ENCODE assay signal across 28 mouse cellular contexts in genomic region chr14:73033290-73033689, GRCm38 (mm10). TPM values are rescaled to one million over a fixed set of nuclear protein-coding genes. Genes with fewer than 3 reads are reported as not detected.
DNase-seq lines count a peak whose midpoint lies in the region; ATAC-seq and TF ChIP-seq lines count a peak whose summit lies in the region.
"Had no signal": no experiment of that assay in that cellular context is flagged by ENCODE, and none has a peak within 500 bp of the region (broad histone marks: within the 10 kb centered on the region; RNA-seq: fewer than 3 reads in every experiment).

No protein-coding gene starts in this region.

- no peak overlapping the region for H3K4me3 ChIP-seq in lung, postnatal 0 days (ENCODE audit: low read depth, low read length)
- H3K4me3 ChIP-seq in lung, adult 2 months (replicated peaks; ENCODE audit: extremely low read depth, low read depth, low read length): no peak overlapping the region
- no peak overlapping the region for H3K4me3 ChIP-seq in MEL (ENCODE audit: control insufficient read depth in 1 of 2, insufficient read depth in 1 of 2, low read depth in 2 of 2, low read length in 2 of 2)
- H3K4me3 ChIP-seq: embryonic facial prominence, embryonic 10.5 days; hindbrain, embryonic 12.5 days; stomach, embryonic 15.5 days had no signal

- no peak for TF ChIP-seq RAD21 in MEL (IDR thresholded peaks at IDR 0.05; ENCODE audit: low read depth, low read length)

- no peak for TF ChIP-seq EP300 in lung, postnatal 0 days (IDR thresholded peaks at IDR 0.05)
- TF ChIP-seq EP300 in MEL (IDR thresholded peaks at IDR 0.05; ENCODE audit: low read depth in 1 of 2, low read length in 2 of 2): no peak

- H3K4me1 ChIP-seq in lung, postnatal 0 days (ENCODE audit: insufficient read depth, low read depth, low read length): no peaks in the 10 kb centered on the region
- H3K4me1 ChIP-seq in lung, adult 2 months (ENCODE audit: control insufficient read depth, insufficient read depth, low read length): no peaks in the 10 kb centered on the region
- no peaks in the 10 kb centered on the region for H3K4me1 ChIP-seq in MEL (ENCODE audit: control insufficient read depth in 1 of 2, insufficient read depth in 2 of 2, low read length in 2 of 2)
- H3K4me1 ChIP-seq: embryonic facial prominence, embryonic 10.5 days; hindbrain, embryonic 12.5 days; stomach, embryonic 15.5 days had no signal

- TF ChIP-seq CTCF in lung, postnatal 0 days (IDR thresholded peaks at IDR 0.05): peak; percentile 24
- no peak for TF ChIP-seq CTCF in lung, adult 2 months (IDR thresholded peaks at IDR 0.05; ENCODE audit: insufficient read depth, low read length)
- peak in 1 of 3 experiments; percentile 35; a peak in 2 of 6 replicates for TF ChIP-seq CTCF in MEL (IDR thresholded peaks at IDR 0.05 in 2 of 3, conservative IDR thresholded peaks at IDR 0.05 in 1 of 3; ENCODE audit: control insufficient read depth in 1 of 3, insufficient read depth in 1 of 3, low read depth in 2 of 3, low read length in 3 of 3, poor library complexity in 1 of 3, severe bottlenecking in 1 of 3)

- no peaks in the 10 kb centered on the region for H3K36me3 ChIP-seq in lung, postnatal 0 days (ENCODE audit: insufficient read depth, low read length)
- no peaks in the 10 kb centered on the region for H3K36me3 ChIP-seq in MEL (ENCODE audit: control insufficient read depth in 1 of 2, insufficient read depth in 2 of 2, low read length in 2 of 2)
- H3K36me3 ChIP-seq: embryonic facial prominence, embryonic 10.5 days; hindbrain, embryonic 12.5 days; stomach, embryonic 15.5 days had no signal

- H3K27me3 ChIP-seq in lung, postnatal 0 days (replicated peaks; ENCODE audit: insufficient read depth, low read length): no peaks in the 10 kb centered on the region
- no peaks in the 10 kb centered on the region; a peak in 2 of 4 replicates for H3K27me3 ChIP-seq in MEL (ENCODE audit: control insufficient read depth in 1 of 2, insufficient read depth in 2 of 2, low read length in 2 of 2)
- H3K27me3 ChIP-seq: hindbrain, embryonic 12.5 days; stomach, embryonic 15.5 days had no signal

- no peaks in the 10 kb centered on the region for H3K9me3 ChIP-seq in lung, postnatal 0 days (ENCODE audit: low read length)
- H3K9me3 ChIP-seq in MEL (replicated peaks; ENCODE audit: insufficient read depth, low read length): no peaks in the 10 kb centered on the region
- H3K9me3 ChIP-seq: embryonic facial prominence, embryonic 10.5 days; hindbrain, embryonic 12.5 days; stomach, embryonic 15.5 days had no signal

- H3K79me2 ChIP-seq in MEL (ENCODE audit: control insufficient read depth, insufficient read depth, low read length, poor library complexity): no peaks in the 10 kb centered on the region

- 44% methylated on average over 3 of the region's 3 CpGs for WGBS in lung, postnatal 0 days
- 46% methylated on average over 3 of the region's 3 CpGs for WGBS in lung, adult 2 months

- H3K27ac ChIP-seq in lung, postnatal 0 days (ENCODE audit: low read length): no peak overlapping the region
- no peak overlapping the region for H3K27ac ChIP-seq in MEL (ENCODE audit: control insufficient read depth, low read depth, low read length)
- H3K27ac ChIP-seq: embryonic facial prominence, embryonic 10.5 days; hindbrain, embryonic 12.5 days; stomach, embryonic 15.5 days had no signal

- H3K4me2 ChIP-seq in lung, postnatal 0 days (replicated peaks; ENCODE audit: low read depth, low read length): no peak overlapping the region
- H3K4me2 ChIP-seq: hindbrain, embryonic 12.5 days; stomach, embryonic 15.5 days had no signal

- no peak for TF ChIP-seq POLR2A in lung, adult 2 months (IDR thresholded peaks at IDR 0.05; ENCODE audit: borderline replicate concordance, extremely low read depth, low read depth, low read length)
- TF ChIP-seq POLR2A in MEL (IDR thresholded peaks at IDR 0.05; ENCODE audit: control insufficient read depth in 1 of 2, insufficient read depth in 1 of 2, low read depth in 1 of 2, low read length in 2 of 2, poor library complexity in 1 of 2): no peak

- no peak for ATAC-seq in lung, postnatal 0 days
- ATAC-seq: forebrain, postnatal 0 days had no signal

- no peak overlapping the region for H3K9ac ChIP-seq in lung, postnatal 0 days (replicated peaks; ENCODE audit: low read depth)
- H3K9ac ChIP-seq in MEL (ENCODE audit: control insufficient read depth, low read depth, low read length, poor library complexity, severe bottlenecking): no peak overlapping the region
- H3K9ac ChIP-seq: forebrain, postnatal 0 days; hindbrain, embryonic 12.5 days; stomach, embryonic 15.5 days had no signal

- DNase-seq in cerebellum, postnatal 10 days: peak; percentile 5 to 11
- DNase-seq in cerebellum, postnatal 25 days: no peak
- no peak for DNase-seq in lung, postnatal 0 days (ENCODE audit: low spot score)
- no peak for DNase-seq in lung, adult 2 months
- DNase-seq in MEL (ENCODE audit: low read depth, low spot score): peak; percentile 11
- peak; percentile 41 for DNase-seq in retina, embryonic 14.5 days (ENCODE audit: low spot score)
- DNase-seq in ovary, postnatal 36 days (ENCODE audit: low spot score): no peak
- DNase-seq in MN1 (ENCODE audit: low spot score): no peak
- DNase-seq: adrenal gland, postnatal 25 days; B cell, adult 2 months; cerebellum, adult 8-10 months; forebrain, postnatal 0 days; gastrocnemius, postnatal 25 days; heart, adult 18-20 months; kidney, adult 2 months; kidney, postnatal 10 days; layer of hippocampus, postnatal 36 days; lung, adult 18-20 months; lung, postnatal 36 days; right cerebral cortex, adult 18-20 months; thymus, adult 18-20 months; thymus, postnatal 4 days had no signal

TF ChIP-seq in MEL, 35 proteins besides CTCF, POLR2A, EP300 and RAD21:
- TF ChIP-seq ETS1 (IDR thresholded peaks at IDR 0.05; ENCODE audit: low read depth, low read length) (no peak), HCFC1 (IDR thresholded peaks at IDR 0.05; ENCODE audit: low read depth, low read length) (no peak), CHD1 (IDR thresholded peaks at IDR 0.05; ENCODE audit: low read depth, low read length) (no peak), SMC3 (IDR thresholded peaks at IDR 0.05; ENCODE audit: low read depth, low read length) (peak; percentile 40), ZNF384 (IDR thresholded peaks at IDR 0.05; ENCODE audit: low read depth, low read length) (no peak)

RNA-seq across cellular contexts. Expression of gene Cysltr2, which starts 15.6 kb away (rescaled TPM):
- 0.51 and 1.1 TPM in 2 replicates for polyA plus RNA-seq in lung, postnatal 0 days (2015; fragmentation: Nextera tagmentation; extraction: Ambion mirVana)
- polyA plus RNA-seq in lung, adult 2 months (2012; rRNA removed): 3.0 and 3.9 TPM in 2 replicates
- total RNA-seq in MEL (2012; rRNA removed): not detected in 2 replicates
- under 1 TPM in 1 of 2 experiments, not detected in 1; 0.22 TPM for polyA plus RNA-seq in MEL (2012; ENCODE audit: insufficient read depth in 1 of 2, insufficient read length in 2 of 2, low read depth in 1 of 2, low replicate concordance in 2 of 2, missing spikeins in 1 of 2)
- total RNA-seq: gastrocnemius, postnatal 25 days; heart, postnatal 25 days had no signal
- polyA plus RNA-seq: embryonic facial prominence, embryonic 10.5 days; heart, embryonic 14.5 days; hindbrain, embryonic 12.5 days; limb, embryonic 11.5 days; stomach, embryonic 15.5 days had no signal

Comparison
In these comparisons a context has a peak if more than half of its experiments do, and no peak if none do; other contexts are left out.
1. DNase-seq: peak in cerebellum, postnatal 10 days (2 of 2), MEL (single experiment) and retina, embryonic 14.5 days (single experiment); none in cerebellum, postnatal 25 days (0 of 2), lung, postnatal 0 days (single experiment), lung, adult 2 months (single experiment), ovary, postnatal 36 days (single experiment) and MN1 (single experiment).